Mouse (Mus musculus) liver, embryonic 14.5 days (tissue): ENCODE measurements at regions not wholly inside any gene's neighbourhood (a gene's known extent, or its start where the extent isn't known, plus 50 kb on each side); places are given as distances from the start of the nearest gene placed in this dataset.

Experiments
- CTCF ChIP-seq: IDR thresholded peaks from 2 replicates; pipeline ENCODE4 v1.5.1; 2016; ENCODE audit warnings: antibody characterized with exemption, low read depth, control low read depth
- EP300 ChIP-seq: IDR thresholded peaks from 2 replicates; pipeline ENCODE4 v1.6.1; 2016; ENCODE audit warnings: antibody characterized with exemption, low read depth

GRCm38 (mm10) chrX:99657790-99658451 is 162.9 kb upstream of the Tmem28 start:
- TF ChIP-seq EP300 (no peak), CTCF (peak; percentile 78)
